Mouse (Mus musculus) cerebellum, postnatal 14 days (tissue): ENCODE measurements around the gene Erg.

ENCODE experiments used
- DNase-seq, 2 experiments: peaks; one replicate each; pipeline ENCODE4 v3.0.0; 2021; ENCODE audit warnings: mixed read lengths in 2 of 2

Erg gene

GRCm38 (mm10) chr16:95384590-95385148, 201.7 kb downstream of the Erg start:
- no peak for DNase-seq

- no peak for DNase-seq
Observed at GRCm38 (mm10) chr16:95382251-95382650, 204.1 kb downstream of the Erg start.

DNA sequence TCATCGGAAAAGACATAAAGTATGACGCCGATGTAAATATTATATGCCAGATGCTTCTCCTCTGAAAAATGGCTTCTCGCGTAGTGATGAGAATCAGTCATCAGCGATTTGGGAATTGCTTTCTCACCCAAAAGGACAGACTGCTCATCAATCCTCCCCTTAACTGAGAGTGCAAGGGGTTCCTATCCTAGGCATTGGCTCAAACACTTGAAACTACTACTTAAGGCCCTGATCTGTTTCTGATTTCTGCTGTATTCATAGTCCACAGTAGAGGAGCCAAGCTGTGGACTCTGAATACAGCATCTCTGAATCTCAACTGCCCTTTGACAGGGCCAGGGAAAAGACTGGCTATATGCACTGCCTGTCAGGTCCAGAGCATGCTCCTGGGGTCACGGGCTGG, 209.6 kb downstream of the Erg start:
- no peak for DNase-seq

DNA sequence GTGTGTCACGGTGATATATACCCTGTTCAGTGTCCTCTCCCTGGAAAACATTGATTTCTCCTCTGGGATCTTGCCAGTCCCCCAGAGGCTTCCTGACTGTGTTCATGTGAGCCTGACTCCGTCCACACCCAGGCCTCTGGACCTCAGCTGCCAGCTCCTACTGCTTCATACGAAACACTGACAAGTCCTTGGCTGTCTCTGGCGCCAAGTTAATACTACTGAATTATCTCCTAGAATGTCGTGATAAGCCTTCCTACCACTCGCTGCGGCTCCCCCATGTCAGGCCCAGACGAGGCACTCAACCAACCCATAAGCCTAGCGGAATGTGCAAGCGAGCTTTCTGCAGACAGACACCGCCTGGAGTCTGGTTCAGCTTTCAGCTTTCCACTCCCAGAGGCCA, 210.0 kb downstream of the Erg start:
- no peak for DNase-seq

GRCm38 (mm10) chr16:95374646-95375045, 211.7 kb downstream of the Erg start:
- DNase-seq: no peak

- no peak for DNase-seq
Observed at GRCm38 (mm10) chr16:95372960-95373359, 213.4 kb downstream of the Erg start.

- no peak for DNase-seq
Observed at GRCm38 (mm10) chr16:95371713-95372112, 214.7 kb downstream of the Erg start.

DNA sequence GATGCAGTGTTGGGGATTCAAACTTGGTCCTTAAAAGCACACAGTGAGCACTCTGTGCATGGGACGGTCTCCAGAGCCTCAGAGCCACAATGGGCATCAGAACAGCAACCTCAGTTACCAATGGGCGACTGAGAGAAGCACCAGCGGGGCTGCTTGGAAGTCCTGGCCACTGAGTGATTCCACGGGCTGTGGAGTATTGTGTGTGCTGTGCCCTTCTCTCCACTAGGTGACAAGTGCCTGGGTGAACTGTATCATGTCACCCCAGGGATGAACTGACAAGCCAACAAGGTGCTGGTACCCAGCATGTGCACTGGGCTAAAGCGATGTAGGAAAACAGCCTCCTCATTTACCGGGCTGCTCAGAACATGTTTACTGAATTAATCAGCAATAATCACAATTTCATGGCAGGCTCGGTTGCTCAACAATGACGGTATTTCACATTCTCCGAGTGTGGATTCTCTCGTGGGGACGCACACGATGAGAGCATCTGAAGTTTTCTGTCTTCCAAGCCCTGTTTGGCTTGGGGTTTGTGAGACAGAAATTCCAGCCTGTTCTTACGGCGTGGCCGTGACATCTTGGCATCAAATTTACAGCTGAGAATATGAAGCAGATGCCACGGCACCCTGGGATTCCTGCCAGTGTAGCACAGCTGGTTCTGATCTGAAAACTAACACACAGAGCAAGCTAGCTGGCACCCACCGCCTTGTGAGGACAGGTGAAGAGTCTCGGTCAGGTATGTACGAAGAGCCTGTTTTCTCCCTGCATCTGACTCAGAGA, 219.2 kb downstream of the Erg start:
- DNase-seq: no peak

GRCm38 (mm10) chr16:95365214-95365613, 221.2 kb downstream of the Erg start:
- DNase-seq: peak in 1 of 2 experiments; percentile 46

DNA sequence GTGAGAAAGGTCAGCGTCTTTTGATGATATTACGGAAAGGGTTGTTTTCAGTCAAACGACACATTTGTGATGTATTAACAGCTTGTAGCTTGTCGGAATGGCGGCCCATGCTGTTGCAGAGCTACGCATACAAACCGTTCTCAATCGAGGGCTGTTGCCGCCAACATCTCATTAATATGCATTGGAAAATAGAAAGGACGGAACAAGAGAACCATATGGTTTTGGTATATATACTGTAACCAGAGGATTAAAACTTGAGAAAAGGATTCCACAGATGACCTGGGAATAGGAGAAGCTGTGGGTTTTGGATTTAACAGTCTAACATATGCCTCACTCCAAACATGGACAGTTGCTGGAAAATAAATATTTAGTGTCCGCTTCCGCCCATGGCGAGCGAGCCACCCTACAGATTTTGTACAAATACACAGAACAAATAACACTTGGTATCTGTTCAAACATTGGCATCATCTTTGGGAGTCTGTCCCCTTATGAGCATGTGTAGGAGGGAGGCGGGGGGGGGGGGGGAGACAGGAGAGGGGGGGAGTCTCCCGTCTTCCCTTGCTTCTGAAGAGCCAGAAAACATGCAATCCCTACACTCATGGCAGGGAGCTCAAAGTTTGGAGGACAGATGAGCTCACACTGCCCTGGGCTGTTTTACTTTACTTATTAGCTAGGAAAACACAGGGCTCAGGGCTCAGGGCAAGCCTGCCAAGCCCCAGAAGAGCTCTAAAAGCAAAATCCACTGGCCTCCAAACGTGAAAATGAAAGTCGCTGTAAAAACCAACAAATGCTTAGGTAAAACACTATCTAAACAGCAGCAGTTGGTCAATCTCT, 222.5 kb downstream of the Erg start:
- no peak for DNase-seq

DNA sequence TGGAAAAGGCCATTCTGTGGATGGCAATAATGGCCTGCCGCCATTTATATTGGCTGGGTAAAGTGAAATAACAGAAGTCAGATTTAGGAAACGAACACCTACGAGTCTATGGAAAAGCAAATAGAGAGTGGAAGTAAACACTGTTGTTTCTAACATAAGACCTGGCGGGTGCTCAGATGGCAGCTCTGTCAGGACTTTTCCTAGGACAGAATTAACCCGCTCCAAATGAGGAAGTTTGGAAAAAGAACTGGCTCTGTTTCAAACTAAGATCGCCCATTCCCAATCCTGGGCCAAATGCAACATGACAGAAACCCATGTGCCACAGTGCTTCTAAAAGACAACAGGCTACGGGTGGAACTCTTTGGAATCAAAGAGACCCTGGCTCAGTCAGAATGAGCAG, 224.4 kb downstream of the Erg start:
- no peak for DNase-seq

GRCm38 (mm10) chr16:95360940-95361489, 225.4 kb downstream of the Erg start:
- no peak for DNase-seq

DNA sequence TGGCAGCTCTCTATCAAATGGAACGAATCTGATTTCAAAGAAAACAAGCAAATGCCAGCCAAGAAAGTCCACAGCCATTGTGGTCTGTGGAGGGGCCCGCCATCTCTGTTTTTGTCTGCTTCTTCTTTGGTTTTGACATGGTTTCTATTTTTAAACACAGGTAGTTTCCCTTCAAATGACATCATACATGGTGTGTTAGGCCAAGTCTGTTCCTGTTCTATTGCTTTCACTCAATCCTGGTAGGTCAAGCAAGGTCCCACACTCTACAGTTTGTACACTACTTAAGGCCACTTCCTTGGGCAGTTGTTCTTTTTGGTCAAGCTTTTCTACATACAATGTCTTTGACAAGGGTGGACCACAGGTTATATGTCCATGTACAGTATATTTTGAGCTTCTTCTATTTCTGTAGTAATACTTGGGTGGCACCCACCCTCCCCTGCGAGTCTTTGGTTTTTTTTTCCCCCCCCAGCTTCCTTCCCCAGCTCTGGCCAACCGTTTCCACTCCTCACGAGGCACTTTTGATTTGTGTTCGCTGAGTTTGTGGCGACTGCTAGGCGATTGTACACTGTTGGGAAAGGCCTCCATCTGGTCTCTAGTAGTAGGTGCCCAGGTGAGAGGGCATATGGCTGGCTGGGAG, 226.1 kb downstream of the Erg start:
- no peak for DNase-seq

DNA sequence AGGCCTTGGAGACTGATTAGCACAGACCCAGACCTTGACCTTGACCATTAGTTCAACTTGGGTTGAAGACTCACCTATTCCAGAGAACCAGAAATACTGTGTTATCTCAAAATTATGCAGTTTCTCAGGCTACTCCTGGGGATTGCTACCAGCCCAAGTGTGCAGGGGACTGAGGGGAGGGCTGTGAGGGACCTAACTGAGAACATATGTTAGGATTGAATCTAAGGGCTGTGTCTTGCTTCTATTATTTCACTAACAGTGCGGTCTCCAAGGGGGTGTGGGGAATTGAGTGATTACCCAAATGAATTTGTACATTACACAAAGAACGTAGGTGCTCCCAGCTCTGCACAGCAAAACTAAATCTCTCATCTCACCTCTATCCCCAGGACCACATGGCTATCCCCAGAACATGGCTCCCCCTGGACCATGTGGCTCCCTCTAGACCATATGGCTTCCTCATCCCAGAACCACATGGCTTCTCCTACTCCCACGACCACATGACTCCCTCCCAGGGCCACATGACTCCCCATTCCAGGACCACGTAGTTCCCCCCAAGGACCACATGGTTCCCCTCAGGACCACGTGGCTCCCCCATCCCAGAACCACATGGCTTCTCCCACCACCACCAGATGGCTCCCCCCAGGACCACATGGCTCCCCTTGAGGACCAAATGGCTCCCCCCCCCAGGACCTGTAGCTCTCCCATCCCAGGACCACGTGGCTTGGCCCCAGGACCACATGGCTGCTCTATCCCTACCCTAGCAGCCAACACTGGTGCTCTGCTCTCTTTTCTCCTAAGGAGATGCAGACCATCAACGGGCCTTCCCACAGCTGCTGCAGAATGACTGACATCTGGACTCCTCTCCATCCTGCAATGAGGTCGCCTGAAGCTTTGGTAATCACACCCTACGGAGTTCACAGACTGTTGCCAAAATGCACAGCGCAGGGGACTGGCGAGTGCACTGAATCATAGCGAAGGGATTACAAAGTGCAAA, 229.1 kb downstream of the Erg start:
- no peak for DNase-seq

DNA sequence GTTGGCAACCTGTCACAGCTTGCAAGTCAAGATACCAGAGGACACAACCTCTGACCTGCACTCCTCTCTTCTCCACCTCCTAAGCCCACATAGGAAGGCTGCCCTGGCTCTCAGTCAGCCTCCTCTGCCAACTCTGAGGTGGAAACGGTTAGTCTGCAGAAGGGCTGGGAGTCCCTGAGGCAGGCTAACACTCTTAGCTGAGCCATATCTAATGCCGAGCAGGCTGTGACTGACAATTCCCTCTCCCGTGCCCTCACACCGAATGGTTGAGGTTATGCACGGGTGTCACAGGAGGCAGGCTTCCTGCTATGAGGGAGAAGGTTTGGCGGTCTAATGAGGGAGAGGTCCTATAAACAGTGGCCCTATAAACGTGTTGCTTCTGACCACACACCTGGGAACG, 232.6 kb downstream of the Erg start:
- DNase-seq: no peak

GRCm38 (mm10) chr16:95352266-95352665, 234.1 kb downstream of the Erg start:
- DNase-seq: no peak

DNA sequence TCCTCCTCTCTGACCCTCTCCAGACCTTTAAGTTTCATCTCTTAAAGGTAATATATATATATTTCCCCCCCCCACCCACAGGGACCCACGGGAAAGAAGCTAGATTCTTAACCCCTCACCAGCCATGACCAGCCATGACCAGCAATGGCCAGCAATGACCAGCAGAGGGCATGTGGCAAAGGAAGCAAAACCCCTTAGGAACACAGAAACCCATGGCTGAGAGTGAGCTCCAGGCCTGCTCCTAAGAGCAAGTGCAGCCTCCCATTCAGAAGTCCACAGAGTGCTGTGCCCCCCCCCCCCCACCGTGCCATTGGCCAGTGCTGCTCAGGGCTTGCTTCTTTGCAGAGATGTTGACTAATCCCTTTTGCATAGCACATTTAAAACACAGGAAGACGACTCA, 235.9 kb downstream of the Erg start:
- peak; percentile 77 to 84 for DNase-seq

DNA sequence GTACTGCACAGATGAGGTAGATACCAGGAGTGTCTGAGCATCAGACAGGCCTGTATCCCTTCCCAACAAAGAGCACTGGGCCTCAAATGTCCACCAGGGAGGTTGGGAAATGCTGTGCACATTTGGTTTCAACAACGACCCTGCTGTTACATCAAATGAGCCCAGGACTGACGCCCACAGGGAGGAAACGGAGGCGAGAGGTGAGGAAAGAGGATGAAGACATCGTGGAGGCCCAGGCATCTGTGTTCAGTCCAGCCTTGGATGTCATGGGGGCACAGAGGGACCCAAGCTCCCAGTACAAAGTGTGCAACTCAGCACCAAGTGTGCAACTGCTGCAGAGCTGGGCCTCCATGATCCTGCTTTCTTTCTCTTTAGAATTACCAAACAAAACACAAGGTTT, 236.6 kb downstream of the Erg start:
- no peak for DNase-seq

DNA sequence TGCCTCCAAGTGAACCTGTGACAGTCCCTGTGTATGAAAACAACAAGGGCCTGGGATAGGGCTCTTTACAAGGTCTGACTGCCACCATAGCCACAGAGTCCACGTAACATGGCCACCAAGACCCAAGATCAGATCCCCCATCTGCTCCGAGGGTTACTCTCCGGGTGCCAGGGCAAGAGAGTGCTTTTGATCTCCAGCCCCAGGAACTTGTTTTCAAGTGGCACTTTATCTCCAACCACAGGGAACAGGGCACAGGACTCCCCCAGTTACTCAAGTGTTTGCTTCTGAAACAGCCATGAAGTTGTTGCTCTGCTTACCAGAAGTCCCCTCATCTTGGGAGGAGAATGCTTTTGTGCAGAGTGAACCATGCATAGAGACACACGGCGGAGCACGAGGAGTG, 237.0 kb downstream of the Erg start:
- no peak for DNase-seq

- DNase-seq: no peak
Observed at GRCm38 (mm10) chr16:95348555-95348954, 237.8 kb downstream of the Erg start.

GRCm38 (mm10) chr16:95347202-95347601, 239.2 kb downstream of the Erg start:
- no peak for DNase-seq

DNA sequence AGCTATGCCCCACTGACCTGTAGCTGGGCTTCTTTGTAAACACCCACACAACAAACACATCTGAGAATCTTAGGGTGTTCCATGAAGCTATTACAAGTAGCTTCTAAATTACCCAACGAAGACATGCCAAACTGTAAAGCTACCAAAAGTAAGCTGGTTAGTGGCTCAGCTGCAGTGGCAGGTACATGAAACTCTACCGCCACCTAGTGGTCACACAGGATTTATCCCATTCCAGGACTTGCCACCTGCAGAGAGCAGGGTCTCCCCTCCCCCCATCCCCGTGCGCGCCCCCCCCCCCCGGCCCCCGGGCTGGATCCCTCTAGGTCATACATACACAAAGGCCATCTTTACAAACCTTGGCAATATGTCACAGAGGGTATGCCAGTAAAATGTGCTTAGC, 240.5 kb downstream of the Erg start:
- DNase-seq: peak; percentile 87 to 89
